Mouse (Mus musculus) heart, embryonic 10.5 days (tissue): Measurements from ENCODE around the gene 0610010F05Rik. TPM values are rescaled to one million over a fixed set of nuclear protein-coding genes. Genes with fewer than 3 reads are reported as not detected.
A peak's percentile ranks its signal among the peaks of the same experiment; 100 is the strongest.
"Not testable (repeated sequence)": the region's sequence is repeated elsewhere in the genome, so short reads cannot be mapped to it uniquely, and the experiment has no call there.

Source experiments
- DNase-seq: peaks from one replicate; pipeline ENCODE4 v3.0.0-alpha.2; 2017; ENCODE audit warnings: low spot score
- H3K27ac ChIP-seq: fragments of 300-500 bp; sonication (generic); 2 replicates; pipeline ENCODE4 v1.5.1; 2016; ENCODE audit warnings: mild to moderate bottlenecking
- H3K27me3 ChIP-seq: fragments of 300-500 bp; sonication (generic); 2 replicates; pipeline ENCODE4 v1.6.1; 2016; ENCODE audit warnings: mild to moderate bottlenecking; ENCODE audit not compliant: poor library complexity, insufficient read depth, severe bottlenecking
- H3K36me3 ChIP-seq: fragments of 300-500 bp; sonication (generic); 2 replicates; pipeline ENCODE4 v1.6.1; 2016; ENCODE audit warnings: mild to moderate bottlenecking, moderate library complexity
- H3K4me1 ChIP-seq: fragments of 300-500 bp; sonication (generic); 2 replicates; pipeline ENCODE4 v1.6.1; 2016; ENCODE audit warnings: mild to moderate bottlenecking
- H3K4me3 ChIP-seq: fragments of 300-500 bp; sonication (generic); 2 replicates; pipeline ENCODE4 v1.5.1; 2016; ENCODE audit warnings: mild to moderate bottlenecking, moderate library complexity
- H3K9me3 ChIP-seq: fragments of 300-500 bp; sonication (generic); 2 replicates; pipeline ENCODE4 v1.6.1; 2016; ENCODE audit warnings: mild to moderate bottlenecking, moderate library complexity
- WGBS: fragments of 180-500 bp; shearing (Covaris S2); methylation state at CpG from one replicate; pipeline ENCODE4 v1.1.7; 2016; 5-methylcytosine and 5-hydroxymethylcytosine counted together
- polyA plus RNA-seq: library from polyadenylated mRNA; unstranded; fragments of >200 nt; fragmentation: Nextera tagmentation; extraction: Ambion mirVana; gene quantifications from 2 replicates; pipeline ENCODE4 v1.2.1, GENCODE M21; 2016

Gene 0610010F05Rik
- polyA plus RNA-seq, 1 experiment from 2014 or later, result 21.0 TPM

GRCm38 (mm10) chr11:23653666-23654065 is 20.2 kb upstream of the 0610010F05Rik start:
- no peak overlapping the region for H3K27ac ChIP-seq
- DNase-seq, result no peak
- H3K36me3 ChIP-seq, result peaks cover 33% of the 10 kb centered on the region
- no peaks in the 10 kb centered on the region for H3K27me3 ChIP-seq
- H3K4me1 ChIP-seq, result no peaks in the 10 kb centered on the region
- H3K4me3 ChIP-seq, result no peak overlapping the region
- no peaks in the 10 kb centered on the region for H3K9me3 ChIP-seq
- 77% methylated on average over 3 of the region's 3 CpGs for WGBS

- DNase-seq, result no peak
- Histone ChIP-seq H3K9me3 (no peaks in the 10 kb centered on the region), H3K27ac (no peak overlapping the region), H3K27me3 (no peaks in the 10 kb centered on the region), H3K4me1 (no peaks in the 10 kb centered on the region), H3K36me3 (peaks cover 52% of the 10 kb centered on the region), H3K4me3 (no peak overlapping the region)
- WGBS, result 95% methylated on average over 3 of the region's 3 CpGs
Measured at GRCm38 (mm10) chr11:23647835-23648234, 14.4 kb upstream of the 0610010F05Rik start.

GRCm38 (mm10) chr11:23647431-23647830 is 14.0 kb upstream of the 0610010F05Rik start:
- no peak overlapping the region for H3K4me3 ChIP-seq
- H3K27me3 ChIP-seq, result no peaks in the 10 kb centered on the region
- DNase-seq, result no peak
- no peaks in the 10 kb centered on the region for H3K9me3 ChIP-seq
- no peaks in the 10 kb centered on the region for H3K4me1 ChIP-seq
- H3K27ac ChIP-seq, result no peak overlapping the region
- H3K36me3 ChIP-seq, result peaks cover 56% of the 10 kb centered on the region

- H3K27ac ChIP-seq, result no peak overlapping the region
- H3K27me3 ChIP-seq, result no peaks in the 10 kb centered on the region
- 43% methylated on average over 8 of the region's 8 CpGs for WGBS
- DNase-seq, result no peak
- peaks cover 7% of the 10 kb centered on the region; the same call in 1 of the 2 replicates for H3K4me1 ChIP-seq
- no peaks in the 10 kb centered on the region for H3K9me3 ChIP-seq
- H3K36me3 ChIP-seq, result peaks cover 14% of the 10 kb centered on the region; the same call in 1 of the 2 replicates
- no peak overlapping the region for H3K4me3 ChIP-seq
Measured at GRCm38 (mm10) chr11:23634573-23634972, 1.1 kb upstream of the 0610010F05Rik start.

- 14% methylated on average over 7 of the region's 7 CpGs for WGBS
Measured at GRCm38 (mm10) chr11:23633879-23634215, 408 bp upstream of the 0610010F05Rik start.

GRCm38 (mm10) chr11:23630664-23631063 is 2.8 kb downstream of the 0610010F05Rik start:
- Histone ChIP-seq H3K9me3 (no peaks in the 10 kb centered on the region), H3K36me3 (peaks cover 15% of the 10 kb centered on the region), H3K4me3 (no peak overlapping the region), H3K4me1 (peaks cover 7% of the 10 kb centered on the region; the same call in 1 of the 2 replicates), H3K27ac (no peak overlapping the region), H3K27me3 (no peaks in the 10 kb centered on the region)
- DNase-seq, result no peak

More at GRCm38 (mm10) chr11:23633879-23634215, 408 bp upstream of the 0610010F05Rik start:
- Histone ChIP-seq H3K4me1 (peaks cover 7% of the 10 kb centered on the region; the same call in 1 of the 2 replicates), H3K9me3 (no peaks in the 10 kb centered on the region), H3K4me3 (peak overlapping the region; percentile 97), H3K27me3 (no peaks in the 10 kb centered on the region), H3K27ac (peak overlapping the region; percentile 97; the same call in 1 of the 2 replicates), H3K36me3 (peaks cover 9% of the 10 kb centered on the region; the same call in 1 of the 2 replicates)
- DNase-seq, result no peak

GRCm38 (mm10) chr11:23618995-23619394 is 14.4 kb downstream of the 0610010F05Rik start:
- WGBS, result 64% methylated on average over 5 of the region's 5 CpGs
- no peaks in the 10 kb centered on the region for H3K4me1 ChIP-seq
- peaks cover 21% of the 10 kb centered on the region for H3K36me3 ChIP-seq

GRCm38 (mm10) chr11:23614546-23614945 is 18.9 kb downstream of the 0610010F05Rik start:
- Histone ChIP-seq H3K4me3 (no peak overlapping the region), H3K4me1 (no peaks in the 10 kb centered on the region), H3K27me3 (no peaks in the 10 kb centered on the region), H3K27ac (no peak overlapping the region), H3K36me3 (peaks cover 25% of the 10 kb centered on the region), H3K9me3 (no peaks in the 10 kb centered on the region)
- 82% methylated on average over 5 of the region's 5 CpGs for WGBS
- no peak for DNase-seq

More at GRCm38 (mm10) chr11:23618995-23619394, 14.4 kb downstream of the 0610010F05Rik start:
- Histone ChIP-seq H3K4me3 (no peak overlapping the region), H3K27ac (no peak overlapping the region), H3K27me3 (no peaks in the 10 kb centered on the region), H3K9me3 (no peaks in the 10 kb centered on the region)
- no peak for DNase-seq

GRCm38 (mm10) chr11:23607291-23607690 is 26.1 kb downstream of the 0610010F05Rik start:
- H3K4me3 ChIP-seq, H3K4me1 ChIP-seq, H3K27me3 ChIP-seq, H3K27ac ChIP-seq, DNase-seq, H3K9me3 ChIP-seq: not testable (repeated sequence)
- WGBS, result 90% methylated on average over 6 of the region's 6 CpGs
- peaks cover 65% of the 10 kb centered on the region for H3K36me3 ChIP-seq

- Histone ChIP-seq H3K27ac (no peak overlapping the region), H3K4me1 (no peaks in the 10 kb centered on the region), H3K4me3 (no peak overlapping the region), H3K36me3 (peaks cover 23% of the 10 kb centered on the region), H3K9me3 (no peaks in the 10 kb centered on the region), H3K27me3 (no peaks in the 10 kb centered on the region)
- 66% methylated on average over 7 of the region's 7 CpGs for WGBS
- no peak for DNase-seq
Measured at GRCm38 (mm10) chr11:23570130-23570529, 63.3 kb downstream of the 0610010F05Rik start.

- Histone ChIP-seq H3K4me1 (no peaks in the 10 kb centered on the region), H3K9me3 (no peaks in the 10 kb centered on the region), H3K4me3 (no peak overlapping the region), H3K27me3 (no peaks in the 10 kb centered on the region), H3K27ac (no peak overlapping the region), H3K36me3 (peaks cover 7% of the 10 kb centered on the region)
- DNase-seq, result peak; percentile 85
- 48% methylated on average over 6 of the region's 6 CpGs for WGBS
Measured at GRCm38 (mm10) chr11:23565761-23566160, 67.7 kb downstream of the 0610010F05Rik start.

- Histone ChIP-seq H3K9me3 (no peaks in the 10 kb centered on the region), H3K27ac (no peak overlapping the region), H3K4me3 (no peak overlapping the region), H3K27me3 (no peaks in the 10 kb centered on the region), H3K36me3 (no peaks in the 10 kb centered on the region), H3K4me1 (no peaks in the 10 kb centered on the region)
- 58% methylated on average over 6 of the region's 6 CpGs for WGBS
- DNase-seq, result no peak
Measured at GRCm38 (mm10) chr11:23557039-23557630, 76.3 kb downstream of the 0610010F05Rik start.

- 78% methylated on average over 2 of the region's 2 CpGs for WGBS
- Histone ChIP-seq H3K27me3 (no peaks in the 10 kb centered on the region), H3K4me1 (no peaks in the 10 kb centered on the region), H3K27ac (no peak overlapping the region), H3K9me3 (no peaks in the 10 kb centered on the region), H3K4me3 (no peak overlapping the region), H3K36me3 (no peaks in the 10 kb centered on the region)
- no peak for DNase-seq
Measured at GRCm38 (mm10) chr11:23537446-23537845, 96.0 kb downstream of the 0610010F05Rik start.
